Mouse (Mus musculus): ENCODE data around the gene Samd4. TPM values are rescaled to one million over a fixed set of nuclear protein-coding genes. Genes with fewer than 3 reads are reported as not detected.

Gene Samd4
- polyA plus RNA-seq, 1 experiment, result 3.9 TPM

- DNase-seq, result no peak
- no peaks in the 10 kb centered on the region for H3K36me3 ChIP-seq (ENCODE audit: control insufficient read depth, insufficient read depth, low read length)
- no peaks in the 10 kb centered on the region for H3K4me1 ChIP-seq (ENCODE audit: control insufficient read depth, insufficient read depth, low read length)
- TF ChIP-seq POLR2A (IDR thresholded peaks at IDR 0.05; ENCODE audit: low read depth, low read length), result no peak
- TF ChIP-seq CTCF (conservative IDR thresholded peaks at IDR 0.05; ENCODE audit: insufficient read depth, insufficient read length, low read depth, low read length), result no peak
- H3K27ac ChIP-seq (ENCODE audit: insufficient read depth, low read depth, low read length), result no peak overlapping the region
- H3K27me3 ChIP-seq (replicated peaks; ENCODE audit: control insufficient read depth, insufficient read depth, low read length), result no peaks in the 10 kb centered on the region
- WGBS, result 67% methylated on average over 4 of the region's 4 CpGs
- H3K4me3 ChIP-seq (ENCODE audit: insufficient read depth, low read depth, low read length), result no peak overlapping the region
Observed at GRCm38 (mm10) chr14:47032140-47032539, 149.5 kb downstream of the Samd4 start.

- no peak for TF ChIP-seq CTCF (conservative IDR thresholded peaks at IDR 0.05; ENCODE audit: insufficient read depth, insufficient read length, low read depth, low read length)
- no peak for TF ChIP-seq POLR2A (IDR thresholded peaks at IDR 0.05; ENCODE audit: low read depth, low read length)
- Histone ChIP-seq H3K4me1 (ENCODE audit: control insufficient read depth, insufficient read depth, low read length) (no peaks in the 10 kb centered on the region), H3K4me3 (ENCODE audit: insufficient read depth, low read depth, low read length) (no peak overlapping the region), H3K27ac (ENCODE audit: insufficient read depth, low read depth, low read length) (no peak overlapping the region), H3K36me3 (ENCODE audit: control insufficient read depth, insufficient read depth, low read length) (no peaks in the 10 kb centered on the region), H3K27me3 (replicated peaks; ENCODE audit: control insufficient read depth, insufficient read depth, low read length) (no peaks in the 10 kb centered on the region)
- WGBS, result 78% methylated on average over 5 of the region's 5 CpGs
- no peak for DNase-seq
Observed at GRCm38 (mm10) chr14:47033423-47033822, 150.8 kb downstream of the Samd4 start.

- H3K27ac ChIP-seq (ENCODE audit: insufficient read depth, low read depth, low read length), result no peak overlapping the region
- 89% methylated on average over 3 of the region's 3 CpGs for WGBS
- H3K4me1 ChIP-seq (ENCODE audit: control insufficient read depth, insufficient read depth, low read length), result no peaks in the 10 kb centered on the region
- no peak for DNase-seq
- H3K36me3 ChIP-seq (ENCODE audit: control insufficient read depth, insufficient read depth, low read length), result no peaks in the 10 kb centered on the region
- TF ChIP-seq CTCF (conservative IDR thresholded peaks at IDR 0.05; ENCODE audit: insufficient read depth, insufficient read length, low read depth, low read length) (no peak), POLR2A (IDR thresholded peaks at IDR 0.05; ENCODE audit: low read depth, low read length) (no peak)
- no peak overlapping the region for H3K4me3 ChIP-seq (ENCODE audit: insufficient read depth, low read depth, low read length)
- H3K27me3 ChIP-seq (replicated peaks; ENCODE audit: control insufficient read depth, insufficient read depth, low read length), result no peaks in the 10 kb centered on the region
Observed at GRCm38 (mm10) chr14:47041699-47042098, 159.0 kb downstream of the Samd4 start.

- no peak overlapping the region for H3K27ac ChIP-seq (ENCODE audit: insufficient read depth, low read depth, low read length)
- TF ChIP-seq CTCF (conservative IDR thresholded peaks at IDR 0.05; ENCODE audit: insufficient read depth, insufficient read length, low read depth, low read length) (no peak), POLR2A (IDR thresholded peaks at IDR 0.05; ENCODE audit: low read depth, low read length) (no peak)
- no peaks in the 10 kb centered on the region for H3K4me1 ChIP-seq (ENCODE audit: control insufficient read depth, insufficient read depth, low read length)
- H3K36me3 ChIP-seq (ENCODE audit: control insufficient read depth, insufficient read depth, low read length), result no peaks in the 10 kb centered on the region
- no peak for DNase-seq
- H3K27me3 ChIP-seq (replicated peaks; ENCODE audit: control insufficient read depth, insufficient read depth, low read length), result no peaks in the 10 kb centered on the region
- WGBS, result 88% methylated on average over 6 of the region's 6 CpGs
- H3K4me3 ChIP-seq (ENCODE audit: insufficient read depth, low read depth, low read length), result no peak overlapping the region
Observed at GRCm38 (mm10) chr14:47049051-47049450, 166.4 kb downstream of the Samd4 start.

- no peak for TF ChIP-seq CTCF (conservative IDR thresholded peaks at IDR 0.05; ENCODE audit: insufficient read depth, insufficient read length, low read depth, low read length)
- no peak for TF ChIP-seq POLR2A (IDR thresholded peaks at IDR 0.05; ENCODE audit: low read depth, low read length)
- 96% methylated on average over 5 of the region's 5 CpGs for WGBS
- H3K4me1 ChIP-seq (ENCODE audit: control insufficient read depth, insufficient read depth, low read length), result no peaks in the 10 kb centered on the region
- H3K27ac ChIP-seq (ENCODE audit: insufficient read depth, low read depth, low read length), result no peak overlapping the region
- H3K4me3 ChIP-seq (ENCODE audit: insufficient read depth, low read depth, low read length), result no peak overlapping the region
- DNase-seq, result no peak
- no peaks in the 10 kb centered on the region for H3K27me3 ChIP-seq (replicated peaks; ENCODE audit: control insufficient read depth, insufficient read depth, low read length)
- H3K36me3 ChIP-seq (ENCODE audit: control insufficient read depth, insufficient read depth, low read length), result no peaks in the 10 kb centered on the region
Observed at GRCm38 (mm10) chr14:47051743-47052610, 169.3 kb downstream of the Samd4 start.

- no peaks in the 10 kb centered on the region for H3K4me1 ChIP-seq (ENCODE audit: control insufficient read depth, insufficient read depth, low read length)
- TF ChIP-seq CTCF (conservative IDR thresholded peaks at IDR 0.05; ENCODE audit: insufficient read depth, insufficient read length, low read depth, low read length) (no peak), POLR2A (IDR thresholded peaks at IDR 0.05; ENCODE audit: low read depth, low read length) (no peak)
- DNase-seq, result no peak
- 95% methylated on average over 1 of the region's 1 CpGs for WGBS
- H3K27ac ChIP-seq (ENCODE audit: insufficient read depth, low read depth, low read length), result no peak overlapping the region
- H3K36me3 ChIP-seq (ENCODE audit: control insufficient read depth, insufficient read depth, low read length), result no peaks in the 10 kb centered on the region
- no peak overlapping the region for H3K4me3 ChIP-seq (ENCODE audit: insufficient read depth, low read depth, low read length)
- no peaks in the 10 kb centered on the region for H3K27me3 ChIP-seq (replicated peaks; ENCODE audit: control insufficient read depth, insufficient read depth, low read length)
Observed at GRCm38 (mm10) chr14:47053101-47053500, 170.4 kb downstream of the Samd4 start.

- TF ChIP-seq CTCF (conservative IDR thresholded peaks at IDR 0.05; ENCODE audit: insufficient read depth, insufficient read length, low read depth, low read length) (no peak), POLR2A (IDR thresholded peaks at IDR 0.05; ENCODE audit: low read depth, low read length) (no peak)
- 98% methylated on average over 5 of the region's 5 CpGs for WGBS
- no peak for DNase-seq
- Histone ChIP-seq H3K4me3 (ENCODE audit: insufficient read depth, low read depth, low read length) (no peak overlapping the region), H3K27me3 (replicated peaks; ENCODE audit: control insufficient read depth, insufficient read depth, low read length) (no peaks in the 10 kb centered on the region), H3K27ac (ENCODE audit: insufficient read depth, low read depth, low read length) (no peak overlapping the region), H3K4me1 (ENCODE audit: control insufficient read depth, insufficient read depth, low read length) (no peaks in the 10 kb centered on the region), H3K36me3 (ENCODE audit: control insufficient read depth, insufficient read depth, low read length) (no peaks in the 10 kb centered on the region)
Observed at GRCm38 (mm10) chr14:47053824-47054223, 171.2 kb downstream of the Samd4 start.

Data from kidney, adult 2 months (tissue).